Mouse (Mus musculus): Measurements from ENCODE around the gene Suclg2.

Gene Suclg2

GRCm38 (mm10) chr6:95573035-95573759, 145.4 kb downstream of the Suclg2 start:
- intact Hi-C loops (cut with DNase I): no loop called here

DNA sequence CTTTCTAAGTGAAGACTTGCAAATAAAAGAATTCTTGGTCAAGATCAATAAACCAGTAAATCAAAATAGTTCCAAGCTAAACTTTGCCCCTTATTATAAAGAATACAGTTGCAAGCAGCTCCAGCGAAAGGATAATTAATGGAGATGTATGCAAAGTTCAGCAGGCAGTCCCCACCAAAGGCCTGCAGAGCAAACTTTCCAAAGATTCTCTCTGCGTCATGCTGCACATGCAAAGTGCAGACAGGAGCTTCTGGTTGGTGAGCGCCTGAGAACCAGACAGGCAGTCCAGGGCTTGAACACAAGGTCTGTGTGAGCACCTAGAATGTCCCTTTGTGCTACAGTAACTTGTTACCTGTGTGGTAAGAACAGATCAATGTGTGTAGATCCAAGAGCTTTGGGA, 147.0 kb downstream of the Suclg2 start:
- intact Hi-C loops (cut with DNase I): no loop called here

DNA sequence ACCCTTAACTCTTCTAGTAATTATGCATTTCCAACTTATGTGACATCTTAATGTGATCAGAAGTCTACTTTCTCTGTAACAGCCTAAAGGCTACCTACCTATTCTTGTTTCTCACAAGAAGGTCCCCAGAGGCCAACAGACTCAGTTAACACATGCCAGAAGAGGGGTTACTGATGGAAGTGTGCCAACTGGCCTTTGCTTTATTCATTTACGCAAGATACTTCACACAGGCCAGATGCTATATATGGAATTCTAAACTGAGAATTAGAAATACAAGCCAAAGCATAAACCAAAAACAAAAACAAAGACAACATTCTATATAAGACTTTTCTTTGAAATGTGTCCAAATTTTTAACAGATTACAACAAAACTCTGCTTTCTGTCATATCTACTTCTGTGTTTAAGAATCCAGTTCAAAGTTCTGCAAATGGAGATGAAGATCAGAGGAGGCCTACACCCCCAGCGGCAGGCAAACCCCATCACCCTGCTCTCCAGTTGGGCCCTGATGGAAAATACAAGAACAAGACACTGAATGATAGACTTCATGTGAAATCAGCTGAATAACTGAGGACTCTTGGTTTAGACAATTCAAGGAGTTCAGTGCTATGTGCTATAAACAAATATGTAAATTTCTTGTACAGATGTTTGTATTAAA, 155.1 kb downstream of the Suclg2 start:
- intact Hi-C loops (cut with DNase I): no loop called here

DNA sequence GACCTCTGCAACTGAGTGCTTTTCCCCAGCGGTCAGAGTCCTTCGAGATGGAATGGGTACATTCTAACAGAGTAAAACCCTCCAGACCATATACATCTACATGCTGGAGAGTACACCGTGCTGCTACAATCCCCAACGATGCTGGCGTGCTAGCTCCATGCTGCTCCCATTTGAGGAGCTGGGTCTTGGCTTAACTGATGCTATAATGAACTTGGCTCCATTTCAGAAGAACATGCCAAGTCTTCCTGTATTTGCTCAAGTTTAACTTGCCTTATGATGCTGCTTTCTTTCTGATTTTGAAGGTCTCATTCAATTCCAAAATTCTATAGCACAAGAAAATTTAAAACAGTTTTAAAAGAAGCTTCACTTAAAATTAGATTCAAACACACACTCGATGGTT, 162.3 kb downstream of the Suclg2 start:
- intact Hi-C loops (cut with DNase I): no loop called here

DNA sequence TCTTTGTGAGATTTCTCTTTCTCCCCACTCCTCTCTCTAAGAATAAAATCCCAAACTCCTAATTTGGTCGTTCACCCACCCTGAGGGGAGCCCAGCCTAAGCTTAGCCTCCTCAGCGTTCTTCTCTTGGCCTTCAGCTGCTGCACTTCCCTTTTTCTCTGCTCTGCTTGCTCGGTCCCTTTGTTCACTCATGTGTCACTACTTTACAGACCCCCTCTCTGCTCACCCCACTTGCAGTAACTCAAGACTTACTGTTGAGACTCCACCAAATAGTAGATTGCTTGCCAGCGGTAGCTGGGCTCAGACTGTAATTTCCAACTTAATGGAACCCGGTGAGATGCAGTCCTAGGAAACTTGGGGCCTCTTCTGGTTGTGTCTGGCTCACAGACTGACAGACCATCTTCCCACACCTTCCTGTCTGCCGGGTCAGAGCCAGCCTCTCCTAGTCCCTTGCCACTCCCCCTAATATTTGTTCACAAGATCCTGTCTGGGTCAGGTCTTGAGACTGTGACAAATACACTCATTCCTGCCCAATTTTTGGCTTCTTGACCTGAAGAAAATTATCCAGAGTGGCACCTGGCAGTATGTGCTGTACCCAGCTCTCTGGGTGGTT, 166.2 kb downstream of the Suclg2 start:
- intact Hi-C loops (cut with DNase I): no loop called here

- intact Hi-C loops (cut with DNase I): no loop called here
These were observed 167.6 kb downstream of the Suclg2 start for GRCm38 (mm10) chr6:95551000-95551399.

DNA sequence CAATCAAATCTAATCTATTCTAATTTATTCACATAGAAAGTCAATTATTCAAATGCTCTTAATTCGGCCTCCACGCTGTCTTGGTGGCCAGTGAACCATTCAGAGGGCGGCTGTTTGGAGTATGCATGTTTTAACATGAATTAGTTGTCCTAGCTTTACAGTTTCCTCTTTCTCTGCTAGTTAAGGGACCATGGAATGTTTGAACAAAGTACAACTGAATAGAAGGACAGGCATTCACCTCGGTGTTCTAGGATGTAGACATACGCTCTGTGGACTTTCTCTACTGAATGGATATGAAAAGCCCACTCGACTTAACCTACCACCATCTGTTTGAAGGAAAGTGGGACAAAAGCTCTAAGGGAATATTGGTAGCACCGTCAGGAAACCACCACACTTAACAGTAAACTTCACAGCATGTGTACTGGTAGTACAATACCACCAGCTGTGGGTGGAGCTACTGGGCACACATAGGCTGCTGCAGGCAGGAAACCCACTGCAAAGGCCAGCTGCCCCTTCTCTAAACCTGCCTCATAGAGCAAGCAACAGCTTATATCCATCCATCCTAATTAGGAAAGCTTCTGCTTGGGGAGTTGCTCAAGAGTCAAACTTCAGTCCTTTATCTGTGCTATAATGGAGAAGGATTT, 172.3 kb downstream of the Suclg2 start:
- intact Hi-C loops (cut with DNase I): no loop called here

DNA sequence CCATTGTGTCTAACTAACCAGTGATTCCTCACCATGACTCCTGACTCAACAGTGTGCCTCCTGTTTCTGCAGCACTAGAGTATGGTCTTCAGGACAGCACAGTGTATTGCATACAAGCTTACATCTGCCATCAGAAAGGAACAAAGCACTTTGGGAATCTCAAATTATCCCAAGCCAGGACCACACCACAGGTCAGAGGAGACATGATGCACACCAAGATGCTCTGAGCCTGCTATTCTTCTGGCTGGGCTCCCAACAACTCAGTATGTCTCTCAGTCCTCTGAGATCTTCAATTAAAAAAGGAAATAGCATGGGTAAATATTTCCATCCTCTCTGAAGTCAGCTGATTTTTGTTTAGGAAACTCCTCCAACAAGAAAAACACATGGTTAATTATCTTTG, 172.9 kb downstream of the Suclg2 start:
- intact Hi-C loops (cut with DNase I): no loop called here

DNA sequence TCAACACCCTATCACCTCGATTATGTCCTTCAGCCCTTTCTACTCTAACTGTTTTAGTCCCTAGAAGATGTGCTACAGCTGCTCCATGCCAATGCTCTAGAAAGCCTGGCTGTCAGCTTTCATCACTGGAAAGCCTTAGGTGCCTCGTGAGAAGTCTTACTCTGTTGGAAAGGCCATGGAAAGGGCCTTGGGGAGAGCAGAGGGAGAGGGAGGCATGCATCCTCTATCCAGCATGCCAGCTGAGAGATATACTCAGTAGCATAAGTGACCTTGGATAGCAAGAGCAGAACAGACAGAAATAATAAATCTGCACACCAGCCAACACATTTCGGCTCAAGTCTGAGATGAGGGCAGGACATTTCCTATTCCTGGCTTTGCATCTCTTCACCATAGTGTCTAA, 173.3 kb downstream of the Suclg2 start:
- intact Hi-C loops (cut with DNase I): no loop called here

- intact Hi-C loops (cut with DNase I): no loop called here
These were observed 183.4 kb downstream of the Suclg2 start for GRCm38 (mm10) chr6:95535191-95535590.

- intact Hi-C loops (cut with DNase I): no loop called here
These were observed 198.8 kb downstream of the Suclg2 start for GRCm38 (mm10) chr6:95519846-95520245.

- intact Hi-C loops (cut with DNase I): no loop called here
These were observed 200.2 kb downstream of the Suclg2 start for GRCm38 (mm10) chr6:95518406-95518805.

DNA sequence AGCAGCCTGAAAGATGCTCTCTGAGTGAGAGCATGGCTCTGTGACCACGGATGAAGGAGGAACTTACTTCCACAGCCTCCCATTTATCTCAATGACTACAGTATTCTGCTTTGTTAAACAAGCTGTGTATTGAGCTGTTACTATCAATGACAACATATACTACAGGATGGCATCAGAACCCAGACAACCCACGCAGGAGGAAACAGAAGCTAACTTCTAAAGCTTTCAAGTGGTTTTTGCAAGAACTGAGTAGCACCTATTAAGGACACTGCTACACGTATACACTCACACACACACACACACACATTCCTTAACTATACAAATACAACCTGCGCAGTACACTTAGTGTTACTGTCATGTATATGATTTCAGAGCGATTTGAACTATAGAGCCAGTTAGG, 202.9 kb downstream of the Suclg2 start:
- intact Hi-C loops (cut with DNase I): no loop called here

- intact Hi-C loops (cut with DNase I): no loop called here
These were observed 203.9 kb downstream of the Suclg2 start for GRCm38 (mm10) chr6:95514726-95515125.

GRCm38 (mm10) chr6:95511689-95512088, 206.9 kb downstream of the Suclg2 start:
- intact Hi-C loops (cut with DNase I): no loop called here

- intact Hi-C loops (cut with DNase I): no loop called here
These were observed 217.8 kb downstream of the Suclg2 start for GRCm38 (mm10) chr6:95500771-95501170.

GRCm38 (mm10) chr6:95499639-95500038, 219.0 kb downstream of the Suclg2 start:
- intact Hi-C loops (cut with DNase I): no loop called here

DNA sequence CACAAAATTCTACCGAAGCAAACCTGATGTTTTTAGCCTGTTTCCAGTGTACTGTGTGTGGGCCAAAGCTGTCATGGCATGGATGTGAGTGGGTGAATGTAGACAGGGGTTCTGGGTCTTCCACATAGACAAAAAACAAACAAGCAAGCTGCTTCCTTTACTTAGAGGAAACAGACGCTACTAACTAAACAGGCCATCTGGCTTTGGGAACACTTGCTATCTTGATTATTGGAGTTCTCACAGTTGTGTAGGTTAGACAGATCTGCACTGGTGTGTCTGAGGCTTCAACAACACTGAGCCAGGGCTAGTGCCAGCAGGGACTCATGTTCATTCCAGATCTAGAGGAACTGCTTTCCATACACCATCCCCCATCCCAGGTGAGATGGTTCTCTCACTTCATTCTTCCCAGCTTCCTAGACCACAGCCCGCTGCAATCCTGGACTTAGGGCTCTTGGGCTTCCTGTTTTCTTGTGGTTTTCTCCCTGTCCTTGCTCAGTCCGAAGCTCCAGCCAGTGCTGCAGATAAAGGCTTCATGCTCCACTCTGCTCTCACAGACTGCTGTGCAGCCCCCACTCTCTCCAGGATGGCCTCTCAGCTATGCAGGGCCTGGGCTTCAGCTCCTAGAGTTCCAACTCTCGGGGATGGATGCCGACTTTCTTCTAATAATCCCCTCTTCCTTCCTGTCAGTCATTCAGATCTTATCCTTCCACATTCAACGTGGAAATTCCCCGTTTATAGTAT, 226.2 kb downstream of the Suclg2 start:
- intact Hi-C loops (cut with DNase I): no loop called here

- intact Hi-C loops (cut with DNase I): no loop called here
These were observed 227.6 kb downstream of the Suclg2 start for GRCm38 (mm10) chr6:95491043-95491442.

- intact Hi-C loops (cut with DNase I): no loop called here
These were observed 232.8 kb downstream of the Suclg2 start for GRCm38 (mm10) chr6:95485791-95486190.

- intact Hi-C loops (cut with DNase I): no loop called here
These were observed 234.3 kb downstream of the Suclg2 start for GRCm38 (mm10) chr6:95484183-95484818.
